Mouse (Mus musculus) gastrocnemius, adult 8-10 months (tissue): Measurements from ENCODE around the gene Glyctk. TPM values are rescaled to one million over a fixed set of nuclear protein-coding genes. Genes with fewer than 3 reads are reported as not detected.
"Not testable (repeated sequence)": the region's sequence is repeated elsewhere in the genome, so short reads cannot be mapped to it uniquely, and the experiment has no call there.

Experiments
- DNase-seq, 2 experiments: peaks; one replicate each; pipeline ENCODE4 v3.0.0; 2022; ENCODE audit warnings: low spot score in 2 of 2
- total RNA-seq, 4 experiments: library from RNA; stranded (reverse); gene quantifications; 2 replicates each; pipeline ENCODE4 v1.2.4; 2022

Glyctk gene
- total RNA-seq, 4 experiments from 2014 or later: 0.61 to 1.5 (median 0.82) TPM

GRCm38 (mm10) chr9:106177799-106178198 lies 19.9 kb upstream of the Glyctk start:
- DNase-seq: no peak

- DNase-seq: no peak
Measured at GRCm38 (mm10) chr9:106176769-106177168, 18.8 kb upstream of the Glyctk start.

GRCm38 (mm10) chr9:106175552-106176200 lies 17.7 kb upstream of the Glyctk start:
- DNase-seq: no peak

- no peak for DNase-seq
Measured at GRCm38 (mm10) chr9:106173363-106173762, 15.4 kb upstream of the Glyctk start.

- no peak for DNase-seq
Measured at GRCm38 (mm10) chr9:106172527-106172926, 14.6 kb upstream of the Glyctk start.

- DNase-seq: peak; percentile 26 to 56
Measured at GRCm38 (mm10) chr9:106171346-106172158, 13.6 kb upstream of the Glyctk start.

- DNase-seq: peak; percentile 79 to 83
Measured at GRCm38 (mm10) chr9:106170556-106171345, 12.8 kb upstream of the Glyctk start, which contains the start of gene Wdr82. Gene Wdr82 (plus strand): TSS chr9:106170928.

- DNase-seq: no peak
Measured at GRCm38 (mm10) chr9:106169917-106170316, 12.0 kb upstream of the Glyctk start.

GRCm38 (mm10) chr9:106169006-106169405 lies 11.1 kb upstream of the Glyctk start:
- DNase-seq: not testable (repeated sequence)

- DNase-seq: no peak
Measured at GRCm38 (mm10) chr9:106167703-106168102, 9.8 kb upstream of the Glyctk start.

- DNase-seq: no peak
Measured at GRCm38 (mm10) chr9:106167241-106167640, 9.3 kb upstream of the Glyctk start.

- no peak for DNase-seq
Measured at GRCm38 (mm10) chr9:106166709-106167108, 8.8 kb upstream of the Glyctk start.

GRCm38 (mm10) chr9:106160426-106160825 lies 2.5 kb upstream of the Glyctk start:
- DNase-seq: no peak

GRCm38 (mm10) chr9:106159784-106160301 lies 1.9 kb upstream of the Glyctk start:
- peak; percentile 94 to 95 for DNase-seq

GRCm38 (mm10) chr9:106159237-106159636 lies 1.3 kb upstream of the Glyctk start:
- DNase-seq: no peak

GRCm38 (mm10) chr9:106157623-106157925 lies 364 bp downstream of the Glyctk start:
- no peak for DNase-seq

GRCm38 (mm10) chr9:106156921-106157622 lies 866 bp downstream of the Glyctk start:
- DNase-seq: no peak

GRCm38 (mm10) chr9:106156419-106156818 lies 1.5 kb downstream of the Glyctk start:
- DNase-seq: no peak

GRCm38 (mm10) chr9:106154106-106154505 lies 3.8 kb downstream of the Glyctk start:
- DNase-seq: no peak

- DNase-seq: no peak
Measured at GRCm38 (mm10) chr9:106149399-106149754, 8.6 kb downstream of the Glyctk start.
